In the genomic region with DNA sequence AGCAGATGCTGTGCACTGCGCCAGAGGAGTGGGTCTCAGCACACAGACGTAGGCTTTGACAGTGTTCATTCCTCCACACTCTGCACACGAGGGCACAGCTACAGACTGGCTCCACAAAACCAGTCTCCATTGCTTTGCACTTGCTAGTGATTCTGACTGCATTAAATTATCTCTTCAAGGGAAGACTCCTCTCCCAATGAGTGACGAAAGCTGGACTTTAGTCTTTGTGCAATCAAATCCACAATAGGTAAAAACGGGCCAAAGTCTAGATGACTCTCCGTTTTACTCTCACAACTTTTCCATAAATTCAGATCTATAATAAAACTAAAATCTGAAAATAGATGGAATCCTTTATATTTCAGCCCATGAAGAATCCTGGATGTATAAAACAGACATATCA, we compare ENCODE assay signal across 30 mouse cellular contexts.
A peak's percentile ranks its signal among the peaks of the same experiment; 100 is the strongest.
DNase-seq lines count a peak whose midpoint lies in the region; ATAC-seq and TF ChIP-seq lines count a peak whose summit lies in the region.
"Had no signal": no experiment of that assay in that cellular context is flagged by ENCODE, and none has a peak within 500 bp of the region (broad histone marks: within the 10 kb centered on the region; RNA-seq: fewer than 3 reads in every experiment).

No protein-coding gene starts in this region.

- TF ChIP-seq CTCF in liver, adult 2 months (IDR thresholded peaks at IDR 0.05; ENCODE audit: low read depth, low read length), result no peak
- TF ChIP-seq CTCF in small intestine, adult 2 months (IDR thresholded peaks at IDR 0.05; ENCODE audit: extremely low read depth, insufficient read length, insufficient replicate concordance, low read depth, low read length), result no peak

- no peaks in the 10 kb centered on the region for H3K27me3 ChIP-seq in liver, adult 2 months (ENCODE audit: control insufficient read depth, insufficient read depth, low read length)
- no peaks in the 10 kb centered on the region for H3K27me3 ChIP-seq in liver, embryonic 12.5 days (replicated peaks)
- no peaks in the 10 kb centered on the region for H3K27me3 ChIP-seq in intestine, embryonic 15.5 days (replicated peaks)
- H3K27me3 ChIP-seq in intestine, embryonic 16.5 days (replicated peaks; ENCODE audit: control insufficient read depth, insufficient read depth, low read length), result no peaks in the 10 kb centered on the region
- H3K27me3 ChIP-seq in small intestine, adult 2 months (ENCODE audit: control insufficient read depth, insufficient read depth, low read length), result no peaks in the 10 kb centered on the region
- H3K27me3 ChIP-seq: embryonic facial prominence, embryonic 13.5 days; forebrain, embryonic 12.5 days; forebrain, embryonic 15.5 days; heart, embryonic 12.5 days; heart, embryonic 15.5 days; hindbrain, embryonic 13.5 days had no signal

- no peak for ATAC-seq in liver, embryonic 12.5 days
- peak; percentile 41; the same call in 1 of the 2 replicates for ATAC-seq in intestine, embryonic 15.5 days
- ATAC-seq in intestine, embryonic 16.5 days, result peak; percentile 72
- ATAC-seq: activated CD4-positive, CD25-positive, alpha-beta regulatory T cell, adult 4 months; CD4-positive, CD25-positive, alpha-beta regulatory T cell, adult 4 months; forebrain, embryonic 15.5 days; hindbrain, embryonic 16.5 days had no signal

- H3K4me1 ChIP-seq in liver, adult 2 months (ENCODE audit: control insufficient read depth, insufficient read depth, low read length), result peaks cover 6% of the 10 kb centered on the region
- no peaks in the 10 kb centered on the region for H3K4me1 ChIP-seq in liver, embryonic 12.5 days
- 0 out of 2 replicates have a peak, but pooled peaks cover 2% of the 10 kb centered on the region for H3K4me1 ChIP-seq in intestine, embryonic 15.5 days (replicated peaks)
- peaks cover 11% of the 10 kb centered on the region for H3K4me1 ChIP-seq in intestine, embryonic 16.5 days (ENCODE audit: control insufficient read depth, insufficient read depth, low read length)
- peaks cover 17% of the 10 kb centered on the region for H3K4me1 ChIP-seq in small intestine, adult 2 months (ENCODE audit: control insufficient read depth, insufficient read depth, insufficient read length, low read length)
- H3K4me1 ChIP-seq: embryonic facial prominence, embryonic 10.5 days; embryonic facial prominence, embryonic 13.5 days; forebrain, embryonic 12.5 days; heart, embryonic 12.5 days; hindbrain, embryonic 10.5 days; hindbrain, embryonic 13.5 days had no signal

- WGBS in liver, adult 2 months, result 38% methylated on average over 6 of the region's 6 CpGs
- WGBS in liver, embryonic 12.5 days (ENCODE audit: insufficient replicate concordance), result 65% methylated on average over 6 of the region's 6 CpGs
- 71% methylated on average over 6 of the region's 6 CpGs for WGBS in intestine, embryonic 15.5 days
- 71% methylated on average over 6 of the region's 6 CpGs for WGBS in intestine, embryonic 16.5 days
- 44% methylated on average over 6 of the region's 6 CpGs for WGBS in small intestine, adult 2 months

- TF ChIP-seq POLR2A in liver, adult 2 months (IDR thresholded peaks at IDR 0.05; ENCODE audit: extremely low read depth, insufficient read depth, low read length), result no peak
- TF ChIP-seq POLR2A in small intestine, adult 2 months (IDR thresholded peaks at IDR 0.05; ENCODE audit: low read depth, low read length), result no peak

- H3K36me3 ChIP-seq in liver, adult 2 months (ENCODE audit: control insufficient read depth, insufficient read depth, low read length), result 0 out of 2 replicates have a peak, but pooled peaks cover 3% of the 10 kb centered on the region
- H3K36me3 ChIP-seq in liver, embryonic 12.5 days, result no peaks in the 10 kb centered on the region
- no peaks in the 10 kb centered on the region for H3K36me3 ChIP-seq in intestine, embryonic 15.5 days
- no peaks in the 10 kb centered on the region for H3K36me3 ChIP-seq in intestine, embryonic 16.5 days (ENCODE audit: control insufficient read depth, insufficient read depth, low read length)
- peaks cover 8% of the 10 kb centered on the region for H3K36me3 ChIP-seq in small intestine, adult 2 months (ENCODE audit: control insufficient read depth, insufficient read depth, low read length)
- H3K36me3 ChIP-seq: embryonic facial prominence, embryonic 10.5 days; embryonic facial prominence, embryonic 13.5 days; forebrain, embryonic 12.5 days; forebrain, embryonic 15.5 days; hindbrain, embryonic 13.5 days had no signal

- no peak overlapping the region for H3K4me3 ChIP-seq in liver, adult 2 months (ENCODE audit: insufficient read depth, low read depth, low read length)
- H3K4me3 ChIP-seq in liver, embryonic 12.5 days, result no peak overlapping the region
- no peak overlapping the region for H3K4me3 ChIP-seq in intestine, embryonic 15.5 days (replicated peaks)
- no peak overlapping the region for H3K4me3 ChIP-seq in intestine, embryonic 16.5 days (ENCODE audit: low read length)
- H3K4me3 ChIP-seq in small intestine, adult 2 months (ENCODE audit: low read depth, low read length), result no peak overlapping the region
- H3K4me3 ChIP-seq: embryonic facial prominence, embryonic 10.5 days; embryonic facial prominence, embryonic 13.5 days; erythroblast, embryonic 14.5 days; forebrain, embryonic 12.5 days; forebrain, embryonic 15.5 days; heart, embryonic 12.5 days; heart, embryonic 15.5 days; hindbrain, embryonic 10.5 days; hindbrain, embryonic 13.5 days had no signal

- H3K27ac ChIP-seq in liver, adult 2 months (replicated peaks; ENCODE audit: insufficient read depth, low read depth, low read length), result no peak overlapping the region
- H3K27ac ChIP-seq in liver, embryonic 12.5 days, result no peak overlapping the region
- H3K27ac ChIP-seq in intestine, embryonic 15.5 days, result no peak overlapping the region
- 0 out of 2 replicates have a peak overlapping the region, but pooled peaks have one; percentile 13 for H3K27ac ChIP-seq in intestine, embryonic 16.5 days (ENCODE audit: low read length)
- H3K27ac ChIP-seq in small intestine, adult 2 months (ENCODE audit: insufficient read depth, low read depth, low read length), result peak overlapping the region; percentile 77
- H3K27ac ChIP-seq: embryonic facial prominence, embryonic 10.5 days; embryonic facial prominence, embryonic 13.5 days; forebrain, embryonic 12.5 days; heart, embryonic 15.5 days; hindbrain, embryonic 10.5 days had no signal

- H3K9me3 ChIP-seq in liver, embryonic 12.5 days (replicated peaks), result no peaks in the 10 kb centered on the region
- H3K9me3 ChIP-seq in intestine, embryonic 15.5 days, result no peaks in the 10 kb centered on the region
- no peaks in the 10 kb centered on the region for H3K9me3 ChIP-seq in intestine, embryonic 16.5 days (ENCODE audit: control insufficient read depth, low read length)
- H3K9me3 ChIP-seq: embryonic facial prominence, embryonic 10.5 days; embryonic facial prominence, embryonic 13.5 days; forebrain, embryonic 12.5 days; forebrain, embryonic 15.5 days; heart, embryonic 12.5 days; heart, embryonic 15.5 days; hindbrain, embryonic 10.5 days; hindbrain, embryonic 13.5 days had no signal

- no peak overlapping the region for H3K4me2 ChIP-seq in liver, embryonic 12.5 days
- no peak overlapping the region for H3K4me2 ChIP-seq in intestine, embryonic 15.5 days (replicated peaks)
- no peak overlapping the region for H3K4me2 ChIP-seq in intestine, embryonic 16.5 days (ENCODE audit: low read depth, low read length)
- H3K4me2 ChIP-seq: embryonic facial prominence, embryonic 13.5 days; forebrain, embryonic 12.5 days; forebrain, embryonic 15.5 days; heart, embryonic 12.5 days; heart, embryonic 15.5 days; hindbrain, embryonic 13.5 days had no signal

- no peak overlapping the region for H3K9ac ChIP-seq in liver, adult 2 months (ENCODE audit: low read depth, low read length)
- H3K9ac ChIP-seq in liver, embryonic 12.5 days, result no peak overlapping the region
- H3K9ac ChIP-seq in intestine, embryonic 15.5 days, result no peak overlapping the region
- H3K9ac ChIP-seq in intestine, embryonic 16.5 days (ENCODE audit: low read depth, low read length), result no peak overlapping the region
- H3K9ac ChIP-seq: embryonic facial prominence, embryonic 13.5 days; forebrain, embryonic 12.5 days; forebrain, embryonic 15.5 days; heart, embryonic 12.5 days; heart, embryonic 15.5 days; hindbrain, embryonic 13.5 days had no signal

- DNase-seq in liver, adult 2 months (ENCODE audit: extremely low read depth, low read depth, low spot score), result peak; percentile 90
- DNase-seq in lung, adult 18-20 months, result no peak
- DNase-seq in urinary bladder, postnatal 36 days (ENCODE audit: low spot score in 2 of 2), result no peak
- DNase-seq: adrenal gland, adult 8-10 months; adrenal gland, postnatal 25 days; cerebellum, adult 11-12 months; cerebellum, adult 8-10 months; cerebellum, postnatal 10 days; cerebellum, postnatal 36 days; embryo, embryonic 11 days; gastrocnemius, postnatal 10 days; gastrocnemius, postnatal 36 days; heart, postnatal 10 days; heart, postnatal 36 days had no signal

- H3K79me2 ChIP-seq in liver, adult 2 months (ENCODE audit: control insufficient read depth, insufficient read depth, low read length), result no peaks in the 10 kb centered on the region

Comparison
In these comparisons a context has a peak if more than half of its experiments do, and no peak if none do; other contexts are left out.
1. H3K27ac ChIP-seq: peak in intestine, embryonic 16.5 days (single experiment) and small intestine, adult 2 months (single experiment); none in liver, adult 2 months (single experiment), liver, embryonic 12.5 days (single experiment) and intestine, embryonic 15.5 days (single experiment).